Mouse (Mus musculus) left cerebral cortex, adult 11 months (tissue): ENCODE measurements at regions not wholly inside any gene's neighbourhood (a gene's known extent, or its start where the extent isn't known, plus 50 kb on each side); places are given as distances from the start of the nearest gene placed in this dataset.

Experiments
- DNase-seq: peaks from one replicate; pipeline ENCODE4 v3.0.0; 2022; ENCODE audit warnings: low spot score

GRCm38 (mm10) chr8:128043392-128043791 is 315.0 kb upstream of the Nrp1 start:
- no peak for DNase-seq

- DNase-seq: no peak
These were observed 302.2 kb upstream of the Nrp1 start for GRCm38 (mm10) chr8:128056251-128056650.

GRCm38 (mm10) chr8:128057845-128058244 is 300.6 kb upstream of the Nrp1 start:
- DNase-seq: no peak

GRCm38 (mm10) chr8:128059817-128060216 is 298.6 kb upstream of the Nrp1 start:
- no peak for DNase-seq

GRCm38 (mm10) chr8:128064211-128064610 is 294.2 kb upstream of the Nrp1 start:
- DNase-seq: no peak

GRCm38 (mm10) chr8:128065127-128065526 is 293.3 kb upstream of the Nrp1 start:
- no peak for DNase-seq

GRCm38 (mm10) chr8:128065964-128066680 is 292.3 kb upstream of the Nrp1 start:
- no peak for DNase-seq

- DNase-seq: no peak
These were observed 288.7 kb upstream of the Nrp1 start for GRCm38 (mm10) chr8:128069749-128070148.

GRCm38 (mm10) chr8:128075566-128075965 is 282.8 kb upstream of the Nrp1 start:
- DNase-seq: no peak

GRCm38 (mm10) chr8:128076226-128076625 is 282.2 kb upstream of the Nrp1 start:
- no peak for DNase-seq

- DNase-seq: no peak
These were observed 279.7 kb upstream of the Nrp1 start for GRCm38 (mm10) chr8:128078740-128079139.

- no peak for DNase-seq
These were observed 272.6 kb upstream of the Nrp1 start for GRCm38 (mm10) chr8:128085800-128086199.

- no peak for DNase-seq
These were observed 270.9 kb upstream of the Nrp1 start for GRCm38 (mm10) chr8:128087500-128087899.

- no peak for DNase-seq
These were observed 265.6 kb upstream of the Nrp1 start for GRCm38 (mm10) chr8:128092826-128093225.

- DNase-seq: no peak
These were observed 263.0 kb upstream of the Nrp1 start for GRCm38 (mm10) chr8:128095451-128095850.

GRCm38 (mm10) chr8:128097601-128098000 is 260.8 kb upstream of the Nrp1 start:
- DNase-seq: no peak

GRCm38 (mm10) chr8:128103380-128103779 is 255.0 kb upstream of the Nrp1 start:
- no peak for DNase-seq

- no peak for DNase-seq
These were observed 251.8 kb upstream of the Nrp1 start for GRCm38 (mm10) chr8:128106569-128106968.

- DNase-seq: no peak
These were observed 251.4 kb upstream of the Nrp1 start for GRCm38 (mm10) chr8:128107041-128107440.

- no peak for DNase-seq
These were observed 249.4 kb upstream of the Nrp1 start for GRCm38 (mm10) chr8:128109036-128109435.

- DNase-seq: no peak
These were observed 247.3 kb upstream of the Nrp1 start for GRCm38 (mm10) chr8:128111132-128111531.

- DNase-seq: no peak
These were observed 245.3 kb upstream of the Nrp1 start for GRCm38 (mm10) chr8:128113116-128113515.

GRCm38 (mm10) chr8:128141290-128141966 is 217.0 kb upstream of the Nrp1 start:
- DNase-seq: no peak
